Comparison of ENCODE assay signal across 10 mouse cellular contexts in genomic region chr2:35433428-35433827, GRCm38 (mm10). TPM values are rescaled to one million over a fixed set of nuclear protein-coding genes. Genes with fewer than 3 reads are reported as not detected.
A peak's percentile ranks its signal among the peaks of the same experiment; 100 is the strongest.
DNase-seq lines count a peak whose midpoint lies in the region; ATAC-seq and TF ChIP-seq lines count a peak whose summit lies in the region.
"Had no signal": no experiment of that assay in that cellular context is flagged by ENCODE, and none has a peak within 500 bp of the region (broad histone marks: within the 10 kb centered on the region; RNA-seq: fewer than 3 reads in every experiment).

No protein-coding gene starts in this region.

- no peak for TF ChIP-seq POLR2A in liver, adult 2 months (IDR thresholded peaks at IDR 0.05; ENCODE audit: extremely low read depth, insufficient read depth, low read length)
- TF ChIP-seq POLR2A in small intestine, adult 2 months (IDR thresholded peaks at IDR 0.05; ENCODE audit: low read depth, low read length), result no peak

- intact Hi-C loops in heart, postnatal 36 days (cut with DNase I), result loop anchor here (2.0 kb wide), 3 partner anchors 13 to 75 kb away; no protein-coding TSS in a partner anchor

- no peak for TF ChIP-seq CTCF in liver, adult 2 months (IDR thresholded peaks at IDR 0.05; ENCODE audit: low read depth, low read length)
- TF ChIP-seq CTCF in small intestine, adult 2 months (IDR thresholded peaks at IDR 0.05; ENCODE audit: extremely low read depth, insufficient read length, insufficient replicate concordance, low read depth, low read length), result no peak

- no peaks in the 10 kb centered on the region for H3K79me2 ChIP-seq in liver, adult 2 months (ENCODE audit: control insufficient read depth, insufficient read depth, low read length)

- 75% methylated on average over 4 of the region's 4 CpGs for WGBS in liver, adult 2 months
- WGBS in limb, embryonic 15.5 days, result 61% methylated on average over 4 of the region's 4 CpGs
- WGBS in small intestine, adult 2 months, result 73% methylated on average over 4 of the region's 4 CpGs

- no peak overlapping the region for H3K4me3 ChIP-seq in liver, adult 2 months (ENCODE audit: insufficient read depth, low read depth, low read length)
- no peak overlapping the region for H3K4me3 ChIP-seq in limb, embryonic 15.5 days
- H3K4me3 ChIP-seq in small intestine, adult 2 months (ENCODE audit: low read depth, low read length), result no peak overlapping the region
- H3K4me3 ChIP-seq: midbrain, embryonic 12.5 days had no signal

- 0 out of 2 replicates have a peak, but pooled peaks cover 2% of the 10 kb centered on the region for H3K4me1 ChIP-seq in liver, adult 2 months (ENCODE audit: control insufficient read depth, insufficient read depth, low read length)
- peaks cover 35% of the 10 kb centered on the region for H3K4me1 ChIP-seq in limb, embryonic 15.5 days
- H3K4me1 ChIP-seq in small intestine, adult 2 months (ENCODE audit: control insufficient read depth, insufficient read depth, insufficient read length, low read length), result peaks cover 5% of the 10 kb centered on the region; the same call in 1 of the 2 replicates
- H3K4me1 ChIP-seq: midbrain, embryonic 12.5 days had no signal

- no peak for ATAC-seq in limb, embryonic 15.5 days (ENCODE audit: insufficient number of reproducible peaks, low FRiP score, low TSS enrichment, low read depth)
- no peak for ATAC-seq in frontal cortex, adult (ENCODE audit: low TSS enrichment)

- DNase-seq in liver, adult 2 months (ENCODE audit: extremely low read depth, low read depth, low spot score), result peak; percentile 19
- DNase-seq in liver, result no peak
- DNase-seq in heart, postnatal 36 days, result peak; percentile 55 to 58
- DNase-seq in left cerebral cortex, adult 8-10 months (ENCODE audit: low spot score in 2 of 2), result no peak
- DNase-seq in frontal cortex, adult 2 months (ENCODE audit: extremely low spot score in 1 of 2, low spot score in 1 of 2), result no peak

- peak overlapping the region; percentile 56 for H3K27ac ChIP-seq in liver, adult 2 months (replicated peaks; ENCODE audit: insufficient read depth, low read depth, low read length)
- H3K27ac ChIP-seq in limb, embryonic 15.5 days, result 0 out of 2 replicates have a peak overlapping the region, but pooled peaks have one; percentile 43
- peak overlapping the region; percentile 37; the same call in 1 of the 2 replicates for H3K27ac ChIP-seq in small intestine, adult 2 months (ENCODE audit: insufficient read depth, low read depth, low read length)
- H3K27ac ChIP-seq: midbrain, embryonic 12.5 days had no signal

- no peaks in the 10 kb centered on the region for H3K36me3 ChIP-seq in liver, adult 2 months (ENCODE audit: control insufficient read depth, insufficient read depth, low read length)
- H3K36me3 ChIP-seq in limb, embryonic 15.5 days, result no peaks in the 10 kb centered on the region
- no peaks in the 10 kb centered on the region for H3K36me3 ChIP-seq in small intestine, adult 2 months (ENCODE audit: control insufficient read depth, insufficient read depth, low read length)
- H3K36me3 ChIP-seq: midbrain, embryonic 12.5 days had no signal

- no peaks in the 10 kb centered on the region for H3K9me3 ChIP-seq in limb, embryonic 15.5 days
- H3K9me3 ChIP-seq: midbrain, embryonic 12.5 days had no signal

- no peaks in the 10 kb centered on the region for H3K27me3 ChIP-seq in liver, adult 2 months (ENCODE audit: control insufficient read depth, insufficient read depth, low read length)
- H3K27me3 ChIP-seq in limb, embryonic 15.5 days, result no peaks in the 10 kb centered on the region
- H3K27me3 ChIP-seq in small intestine, adult 2 months (ENCODE audit: control insufficient read depth, insufficient read depth, low read length), result no peaks in the 10 kb centered on the region
- H3K27me3 ChIP-seq: midbrain, embryonic 12.5 days had no signal

- no peak overlapping the region for H3K4me2 ChIP-seq in limb, embryonic 15.5 days
- H3K4me2 ChIP-seq: midbrain, embryonic 12.5 days had no signal

- H3K9ac ChIP-seq in liver, adult 2 months (ENCODE audit: low read depth, low read length), result 0 out of 2 replicates have a peak overlapping the region, but pooled peaks have one; percentile 14
- no peak overlapping the region for H3K9ac ChIP-seq in limb, embryonic 15.5 days
- H3K9ac ChIP-seq: midbrain, embryonic 12.5 days had no signal

RNA-seq across cellular contexts. Expression of gene Ggta1, which starts 29.6 kb away (rescaled TPM):
- total RNA-seq in liver, adult 2 months (2014; rRNA removed), result 3.5 and 3.8 TPM in 2 replicates
- polyA plus RNA-seq in liver, adult 2 months (2012; rRNA removed), result 0.70 and 1.3 TPM in 2 replicates
- 10 to 100 TPM; 19.0 to 22.5 TPM for total RNA-seq in heart, postnatal 36 days (2021)
- 34.2 and 37.5 TPM in 2 replicates for polyA plus RNA-seq in limb, embryonic 15.5 days (2015; fragmentation: Nextera tagmentation; extraction: Ambion mirVana)
- polyA plus RNA-seq in small intestine, adult 2 months (2012; rRNA removed), result 3.5 and 3.6 TPM in 2 replicates
- 1 to 10 TPM; 4.0 to 7.7 (median 5.6) TPM for total RNA-seq in left cerebral cortex, adult 8-10 months (2022)
- 3.8 TPM in 2 replicates for polyA plus RNA-seq in frontal cortex, adult 2 months (2012; rRNA removed)

RNA-seq across cellular contexts. Expression of gene 4930402F06Rik, which starts 36.5 kb away (rescaled TPM):
- not detected in 2 replicates for total RNA-seq in liver, adult 2 months (2014; rRNA removed)
- not detected in 2 replicates for polyA plus RNA-seq in liver, adult 2 months (2012; rRNA removed)
- not detected for total RNA-seq in heart, postnatal 36 days (2021)
- not detected in 2 replicates for polyA plus RNA-seq in limb, embryonic 15.5 days (2015; fragmentation: Nextera tagmentation; extraction: Ambion mirVana)
- not detected in 2 replicates for polyA plus RNA-seq in small intestine, adult 2 months (2012; rRNA removed)
- not detected for total RNA-seq in left cerebral cortex, adult 8-10 months (2022)
- not detected in 2 replicates for polyA plus RNA-seq in frontal cortex, adult 2 months (2012; rRNA removed)
- total RNA-seq: common myeloid progenitor, adult 5-6 weeks had no signal
- polyA plus RNA-seq: midbrain, embryonic 12.5 days had no signal

Comparison
In these comparisons a context has a peak if more than half of its experiments do, and no peak if none do; other contexts are left out.
1. DNase-seq: peak in liver, adult 2 months (single experiment) and heart, postnatal 36 days (2 of 2); none in liver (single experiment), left cerebral cortex, adult 8-10 months (0 of 2) and frontal cortex, adult 2 months (0 of 2).
2. Peak in every context shown above with its lines, with median percentiles within 50 percentile points of each other: H3K27ac ChIP-seq.